Mouse (Mus musculus): Measurements from ENCODE around the gene Triap1.

DNA sequence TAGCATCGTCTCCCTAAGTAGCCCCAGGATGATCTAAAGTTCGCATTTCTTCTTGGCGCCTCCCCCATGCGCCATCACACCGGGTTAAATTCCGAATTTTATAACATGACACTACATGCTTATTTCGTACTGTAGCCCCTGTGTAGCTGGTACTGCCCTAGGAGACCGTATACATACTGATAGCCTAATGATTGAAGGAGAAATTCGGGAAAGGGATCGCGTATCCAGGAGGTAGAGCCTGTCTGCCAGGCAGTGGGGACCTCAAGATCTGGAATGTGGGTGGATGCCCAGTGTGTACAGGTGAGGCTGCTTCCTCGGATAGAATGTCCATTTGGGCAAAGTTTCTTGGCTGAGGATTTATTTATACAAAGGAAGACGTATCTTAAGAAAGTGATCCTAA is 39.4 kb upstream of the Triap1 start:
- TF ChIP-seq CHD2 (IDR thresholded peaks at IDR 0.05; ENCODE audit: low read length) (no peak), POLR2A (IDR thresholded peaks at IDR 0.05; ENCODE audit: low read depth, low read length) (no peak), CTCF (conservative IDR thresholded peaks at IDR 0.05 in 1 of 2, IDR thresholded peaks at IDR 0.05 in 1 of 2; ENCODE audit: low read depth in 2 of 2, low read length in 2 of 2) (no peak), KAT2A (IDR thresholded peaks at IDR 0.05; ENCODE audit: insufficient replicate concordance, low read length) (no peak), ETS1 (conservative IDR thresholded peaks at IDR 0.05; ENCODE audit: low read depth, low read length) (no peak), NELFE (IDR thresholded peaks at IDR 0.05; ENCODE audit: low read depth, low read length) (no peak), UBTF (IDR thresholded peaks at IDR 0.05; ENCODE audit: low read depth, low read length) (no peak), ZKSCAN1 (IDR thresholded peaks at IDR 0.05; ENCODE audit: borderline replicate concordance, low read depth, low read length) (no peak), MAZ (IDR thresholded peaks at IDR 0.05; ENCODE audit: low read depth, low read length) (no peak), SIN3A (IDR thresholded peaks at IDR 0.05; ENCODE audit: low read length) (no peak)

All from CH12.LX (cell line).